Mouse (Mus musculus) common myeloid progenitor, adult 5-6 weeks (primary cell): ENCODE data around the gene Ctla2a. TPM values are rescaled to one million over a fixed set of nuclear protein-coding genes. Genes with fewer than 3 reads are reported as not detected.
A peak's percentile ranks its signal among the peaks of the same experiment; 100 is the strongest.
"Not testable (repeated sequence)": the region's sequence is repeated elsewhere in the genome, so short reads cannot be mapped to it uniquely, and the experiment has no call there.

Source experiments
- ATAC-seq: replicated peaks from 2 replicates; pipeline ENCODE4 v1.8.0; 2016; ENCODE audit warnings: low read depth, mild to moderate bottlenecking, moderate TSS enrichment, inconsistent platforms; ENCODE audit not compliant: poor library complexity, severe bottlenecking
- total RNA-seq: library from RNA; stranded (forward); fragments of 200-1000, 187-1606 nt; gene quantifications from 2 replicates; pipeline ENCODE4 v1.2.3, GENCODE M21; 2017

The Ctla2a gene
- total RNA-seq, result 344 and 394 TPM in 2 replicates

DNA sequence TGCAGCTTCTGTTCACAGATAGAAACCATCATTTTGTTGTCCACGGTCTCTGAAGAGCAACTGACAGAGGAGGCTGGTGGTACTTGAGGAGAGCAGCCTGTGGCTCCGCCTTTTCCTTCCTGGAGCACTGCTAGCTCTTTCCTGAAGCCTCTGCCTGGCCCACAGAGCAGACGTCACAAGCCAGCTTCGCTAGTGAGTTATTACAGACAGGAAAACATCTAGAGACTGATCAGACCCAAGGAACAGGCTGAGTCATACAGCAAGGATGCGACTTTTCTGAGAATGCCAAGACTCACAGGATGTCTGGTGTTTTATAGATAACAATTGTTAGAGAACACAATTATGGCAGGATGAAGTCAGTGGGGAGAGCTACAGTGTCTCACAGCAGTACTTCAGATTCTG is at the start of gene Ctla2a, which contains the start of gene Gm49391:
TSS of gene Ctla2a (minus strand) at position 126 of the 402 bp plus-strand sequence.
TSS of gene Gm49391 (minus strand) at position 72 of the 402 bp plus-strand sequence.
- ATAC-seq, result peak; percentile 96

DNA sequence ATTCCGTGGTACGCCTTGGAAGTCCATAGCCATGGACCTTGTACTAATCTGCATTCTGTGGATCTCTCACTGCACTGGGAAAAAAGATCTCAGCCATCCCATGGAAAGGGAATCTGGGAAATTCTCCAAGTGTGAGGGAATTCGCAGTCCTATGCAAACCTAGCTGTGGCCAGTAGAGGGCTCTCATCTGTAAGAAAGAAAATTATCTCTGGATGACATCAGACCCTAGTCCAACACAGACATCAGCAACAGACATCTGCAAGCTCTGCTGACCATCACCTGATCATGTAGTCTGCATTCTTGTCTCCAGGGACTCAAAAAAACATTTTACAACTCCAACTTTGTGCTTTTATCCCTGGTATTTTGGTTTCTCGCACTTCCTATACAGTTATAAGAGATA is 35.9 kb upstream of the Ctla2a start:
- ATAC-seq, result peak; percentile 56; the same call in 1 of the 2 replicates

DNA sequence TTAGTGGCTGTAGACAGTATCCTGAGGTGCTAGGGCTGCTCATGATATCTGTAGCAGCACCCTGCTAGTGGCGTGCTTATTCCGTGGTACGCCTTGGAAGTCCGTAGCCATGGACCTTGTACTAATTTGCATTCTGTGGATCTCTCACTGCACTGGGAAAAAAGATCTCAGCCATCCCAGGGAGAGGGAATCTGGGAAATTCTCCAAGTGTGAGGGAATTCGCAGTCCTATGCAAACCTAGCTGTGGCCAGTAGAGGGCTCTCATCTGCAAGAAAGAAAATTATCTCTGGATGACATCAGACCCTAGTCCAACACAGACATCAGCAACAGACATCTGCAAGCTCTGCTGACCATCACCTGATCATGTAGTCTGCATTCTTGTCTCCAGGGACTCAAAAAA is 27.6 kb upstream of the Ctla2a start:
- peak; percentile 87 for ATAC-seq

DNA sequence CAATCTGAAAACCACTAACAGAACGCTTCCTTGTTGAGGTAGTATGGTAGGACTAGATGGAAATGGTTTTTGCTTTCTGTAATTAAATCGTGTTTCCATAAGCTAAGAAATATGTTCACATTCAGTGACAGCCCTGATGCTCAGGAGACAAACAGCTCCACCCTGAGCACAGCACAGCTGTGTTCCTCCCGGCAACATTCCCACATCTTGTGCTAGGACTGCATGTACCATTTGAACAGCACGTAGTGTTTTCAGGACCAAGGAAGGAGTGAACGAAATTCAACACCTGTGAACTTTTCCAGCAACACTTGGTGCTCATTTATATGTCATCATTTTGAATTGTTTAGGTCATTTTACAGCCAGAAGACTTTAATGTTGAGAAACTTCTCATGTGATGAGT is 25.3 kb upstream of the Ctla2a start:
- ATAC-seq, result no peak

DNA sequence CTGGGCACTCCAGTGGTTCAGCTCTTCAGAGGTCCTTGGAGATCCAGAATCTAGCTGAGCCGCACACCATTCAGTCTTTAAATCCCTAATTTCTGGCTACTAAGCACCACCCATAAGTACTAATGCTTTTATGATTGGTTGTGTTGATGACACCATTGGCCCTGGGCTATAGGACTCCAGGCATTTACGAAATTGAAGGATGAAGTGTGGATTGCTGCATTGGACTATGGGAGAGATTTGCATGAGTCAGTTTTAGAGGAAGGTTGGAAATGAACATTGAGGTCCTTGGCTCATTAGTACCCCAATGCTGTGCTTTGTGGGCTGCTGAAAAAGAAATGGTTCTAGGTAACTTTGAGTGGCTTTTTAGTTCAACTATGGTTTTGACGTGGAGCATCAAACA is 5.5 kb upstream of the Ctla2a start, which contains the start of gene Tpbpa:
TSS of gene Tpbpa (minus strand) at position 101 of the 400 bp plus-strand sequence.
- not testable (repeated sequence) for ATAC-seq

DNA sequence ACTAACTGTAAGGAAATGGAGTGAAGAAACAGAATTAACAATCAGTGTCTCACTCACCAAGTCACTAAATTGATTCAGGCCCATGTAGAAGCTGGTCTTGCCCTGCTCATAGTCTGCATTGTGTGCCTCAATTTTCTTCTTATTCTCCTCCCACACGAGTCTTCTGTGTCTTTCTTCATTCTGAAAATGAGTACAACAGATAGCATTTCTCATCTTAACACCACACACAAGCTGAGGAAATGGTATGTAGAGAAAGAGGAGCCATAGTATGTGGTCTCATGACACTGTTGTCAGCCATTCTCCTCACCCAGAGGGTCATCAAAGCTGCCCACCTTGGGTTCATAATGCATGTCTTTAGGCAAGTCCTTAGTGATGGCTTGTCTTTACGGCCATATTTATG is 935 bp downstream of the Ctla2a start, which contains the start of gene Gm49393:
TSS of gene Gm49393 (minus strand) at position 101 of the 400 bp plus-strand sequence.
- not testable (repeated sequence) for ATAC-seq

DNA sequence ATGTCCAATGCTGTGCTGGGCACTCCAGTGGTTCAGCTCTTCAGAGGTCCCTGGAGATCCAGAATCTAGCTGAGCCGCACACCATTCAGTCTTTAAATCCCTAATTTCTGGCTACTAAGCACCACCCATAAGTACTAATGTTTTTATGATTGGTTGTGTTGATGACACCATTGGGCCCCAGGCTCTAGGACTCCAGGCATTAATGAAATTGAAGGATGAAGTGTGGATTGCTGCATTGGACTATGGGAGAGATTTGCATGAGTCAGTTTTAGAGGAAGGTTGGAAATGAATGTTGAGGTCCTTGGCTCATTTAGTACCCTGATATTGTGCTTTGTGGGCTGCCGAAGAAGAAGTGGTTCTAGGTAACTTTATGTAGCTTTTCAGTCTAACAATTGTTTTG is 31.6 kb downstream of the Ctla2a start, which contains the start of gene Tpbpb:
TSS of gene Tpbpb (minus strand) at position 101 of the 400 bp plus-strand sequence.
- not testable (repeated sequence) for ATAC-seq

DNA sequence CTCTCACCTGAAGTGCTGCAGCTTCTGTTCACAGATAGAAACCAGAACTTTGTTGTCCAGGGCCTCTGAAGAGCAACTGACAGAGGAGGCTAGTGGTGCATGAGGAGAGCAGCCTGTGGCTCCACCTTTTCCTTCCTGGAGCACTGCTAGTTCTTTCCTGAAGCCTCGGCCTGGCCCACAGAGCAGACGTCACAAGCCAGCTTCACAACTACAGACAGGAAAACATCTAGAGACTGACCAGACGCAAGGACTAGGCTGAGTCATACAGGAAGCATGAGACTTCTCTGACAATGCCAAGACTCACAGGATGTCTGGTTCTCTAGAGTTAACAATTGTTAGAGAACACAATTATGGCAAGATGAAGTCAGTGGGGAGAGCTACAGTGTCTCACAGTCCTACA is 39.1 kb downstream of the Ctla2a start, which contains the start of gene Ctla2b:
TSS of gene Ctla2b (minus strand) at position 120 of the 400 bp plus-strand sequence.
- peak; percentile 97 for ATAC-seq

DNA sequence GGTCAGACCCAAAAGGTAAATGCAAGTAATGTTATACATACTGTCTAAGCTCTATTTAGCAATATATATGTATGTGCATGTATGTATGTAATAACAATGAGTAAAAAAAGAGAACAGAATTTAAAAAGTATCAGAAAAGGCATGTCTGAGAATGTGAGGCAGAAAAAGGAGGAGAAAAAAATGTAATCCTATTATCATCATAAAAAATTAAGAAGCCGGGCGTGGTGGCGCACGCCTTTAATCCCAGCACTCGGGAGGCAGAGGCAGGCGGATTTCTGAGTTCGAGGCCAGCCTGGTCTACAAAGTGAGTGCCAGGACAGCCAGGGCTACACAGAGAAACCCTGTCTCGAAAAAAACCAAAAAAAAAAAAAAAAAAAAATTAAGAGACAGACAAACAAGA is 39.6 kb downstream of the Ctla2a start, which contains the start of gene Gm49392:
TSS of gene Gm49392 (minus strand) at position 101 of the 400 bp plus-strand sequence.
- not testable (repeated sequence) for ATAC-seq

DNA sequence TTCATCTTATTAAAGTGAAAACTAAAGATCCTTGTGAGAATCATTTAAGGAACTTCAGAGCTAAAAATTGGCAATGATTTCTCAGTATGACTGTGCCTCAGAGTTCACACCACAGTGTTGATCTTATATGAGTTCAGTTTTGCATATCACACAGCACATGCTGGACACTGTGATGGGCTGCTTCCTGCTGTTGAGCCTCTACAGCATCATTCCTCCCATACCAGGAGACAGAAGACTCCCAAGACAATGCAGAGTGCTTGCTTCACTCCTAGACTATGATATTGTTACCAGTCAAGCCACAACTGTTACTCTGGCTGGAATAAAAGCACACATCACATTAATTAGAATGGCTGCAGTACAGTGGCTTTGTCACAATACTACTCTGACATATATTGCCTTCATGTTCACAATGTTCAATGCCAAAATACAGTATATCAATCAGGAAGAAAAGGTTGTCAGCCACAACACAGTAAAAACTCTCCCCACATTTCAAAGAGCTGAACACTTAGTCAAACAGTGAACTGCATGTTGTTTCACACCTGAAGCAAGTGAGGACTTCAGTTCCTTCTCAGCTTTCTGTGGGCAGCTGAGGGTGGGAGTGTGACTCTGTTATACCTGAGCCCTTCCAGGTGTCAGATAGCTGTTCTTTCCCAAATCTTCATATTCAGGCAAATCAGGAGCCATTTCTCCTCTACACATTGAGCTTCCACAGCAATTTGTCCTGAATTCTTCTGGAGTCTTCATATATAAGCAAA is 40.8 kb downstream of the Ctla2a start:
- ATAC-seq, result 0 out of 2 replicates have a peak, but pooled peaks have one; percentile 14

DNA sequence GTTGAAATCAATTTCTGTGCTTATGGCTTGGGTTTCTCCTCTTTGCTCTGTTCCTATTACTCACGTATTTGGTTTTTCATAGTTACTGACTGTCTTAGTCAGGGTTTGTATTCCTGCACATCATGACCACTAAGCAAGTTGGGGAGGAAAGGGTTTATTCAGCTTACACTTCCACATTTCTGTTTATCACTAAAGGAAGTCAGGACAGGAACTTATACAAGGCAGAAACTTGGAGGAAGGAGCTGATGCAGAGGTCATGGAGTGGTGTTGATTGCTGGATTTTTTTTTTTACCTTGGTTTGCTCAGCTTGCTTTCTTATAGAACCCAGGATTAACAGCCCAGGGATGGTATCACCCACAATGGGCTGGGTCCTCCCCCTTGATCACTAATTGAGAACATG is 44.1 kb downstream of the Ctla2a start:
- peak; percentile 50; the same call in 1 of the 2 replicates for ATAC-seq

Other genes with a start within 250 kb of the Ctla2a start
- not detected in 2 replicates for gene BC051665, start 150.3 kb downstream of the Ctla2a start, total RNA-seq
- gene Ctsll3, start 133.8 kb downstream of the Ctla2a start, total RNA-seq, result not detected in 2 replicates
- gene 4930486L24Rik, start 72.2 kb downstream of the Ctla2a start, total RNA-seq, result 1.2 TPM in 1 of 2 replicates, not detected in the other
- gene Gm49392, start 39.7 kb downstream of the Ctla2a start, total RNA-seq, result 1.5 TPM in 1 of 2 replicates, not detected in the other
- 40.8 and 44.2 TPM in 2 replicates for gene Ctla2b, start 39.2 kb downstream of the Ctla2a start, total RNA-seq
- not detected in 2 replicates for gene Tpbpb, start 31.7 kb downstream of the Ctla2a start, total RNA-seq
- not detected in 2 replicates for gene Gm49393, start 1.0 kb downstream of the Ctla2a start, total RNA-seq
- 2.8 TPM in 1 of 2 replicates, not detected in the other for gene Gm49391, start 54 bp downstream of the Ctla2a start, total RNA-seq
- gene Tpbpa, start 5.4 kb upstream of the Ctla2a start, total RNA-seq, result not detected in 2 replicates
- not detected in 2 replicates for gene Ctsj, start 69.3 kb upstream of the Ctla2a start, total RNA-seq
- gene Ctsq, start 104.0 kb upstream of the Ctla2a start, total RNA-seq, result not detected in 2 replicates
- gene Ctsr, start 227.6 kb upstream of the Ctla2a start, total RNA-seq, result not detected in 2 replicates